Mouse (Mus musculus): Measurements from ENCODE around the gene Ear6. TPM values are rescaled to one million over a fixed set of nuclear protein-coding genes. Genes with fewer than 3 reads are reported as not detected.

Ear6 gene
- total RNA-seq, 2 experiments from 2014 or later: not detected

DNA sequence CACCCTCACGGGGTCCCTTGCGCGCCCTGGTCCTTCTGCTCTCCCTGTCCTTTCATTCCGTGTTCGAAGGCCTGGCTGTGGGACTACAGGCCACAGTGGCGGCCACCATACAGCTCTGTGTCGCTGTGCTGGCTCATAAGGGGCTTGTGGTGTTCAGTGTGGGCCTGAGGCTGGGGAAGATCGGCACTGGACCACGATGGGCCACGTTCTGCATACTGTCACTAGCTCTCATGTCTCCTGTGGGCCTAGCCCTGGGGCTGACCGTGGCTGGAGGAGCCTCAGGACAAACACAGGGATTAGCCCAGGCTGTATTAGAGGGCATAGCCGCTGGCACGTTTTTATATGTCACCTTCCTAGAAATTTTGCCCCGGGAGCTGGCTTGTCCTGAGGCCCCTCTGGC lies 41.6 kb downstream of the Ear6 start:
- no peak for DNase-seq

DNA sequence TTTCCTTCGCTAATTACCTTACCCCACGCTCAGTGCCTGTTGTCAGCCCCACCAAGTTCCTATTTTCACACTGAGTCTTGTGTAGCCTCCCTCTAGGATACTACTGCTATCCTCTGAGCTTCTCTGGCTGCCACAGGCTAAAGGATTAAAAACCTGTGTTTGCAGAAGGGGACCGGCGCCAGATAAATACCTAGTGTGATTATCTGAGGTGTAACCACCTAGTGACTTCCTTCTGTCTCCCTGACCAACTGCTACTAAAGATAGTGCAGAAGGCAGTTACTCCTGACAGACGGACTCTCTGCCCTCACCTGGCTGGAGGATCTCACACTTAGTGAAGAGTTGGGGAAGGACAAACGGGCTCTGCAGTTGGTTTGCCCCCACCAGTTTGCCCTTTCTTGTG lies 42.5 kb downstream of the Ear6 start:
- no peak for DNase-seq

DNA sequence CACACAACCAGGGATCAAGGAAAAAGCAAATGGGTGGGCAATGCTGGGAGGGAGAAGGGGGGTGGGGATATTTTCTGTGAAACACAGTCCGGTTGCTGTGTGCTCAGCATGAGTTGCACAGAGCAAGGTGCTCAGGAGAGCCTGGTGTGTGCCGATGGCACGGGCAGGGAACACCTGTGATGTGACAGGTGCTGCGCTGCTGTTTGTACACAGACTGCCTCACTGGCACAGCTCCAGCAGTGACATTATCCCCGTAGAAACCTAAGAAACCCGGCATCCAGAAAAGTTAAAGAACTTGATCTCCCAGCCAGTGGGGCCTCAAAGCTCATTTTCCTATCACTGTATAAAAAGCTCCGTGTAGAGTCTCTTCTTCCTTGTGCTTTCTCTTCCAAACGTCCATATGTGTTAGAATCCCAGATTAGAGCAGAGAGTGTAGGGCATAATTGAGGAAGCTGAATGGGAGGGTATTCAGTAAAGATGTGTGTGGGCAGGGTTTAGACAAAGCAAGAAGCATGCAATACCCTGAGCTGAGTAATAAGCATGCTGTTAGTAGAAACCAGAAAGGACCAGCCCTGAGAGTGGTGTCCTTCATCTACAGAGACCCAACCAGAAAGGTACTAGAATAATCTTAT lies 43.2 kb downstream of the Ear6 start:
- no peak for DNase-seq

DNA sequence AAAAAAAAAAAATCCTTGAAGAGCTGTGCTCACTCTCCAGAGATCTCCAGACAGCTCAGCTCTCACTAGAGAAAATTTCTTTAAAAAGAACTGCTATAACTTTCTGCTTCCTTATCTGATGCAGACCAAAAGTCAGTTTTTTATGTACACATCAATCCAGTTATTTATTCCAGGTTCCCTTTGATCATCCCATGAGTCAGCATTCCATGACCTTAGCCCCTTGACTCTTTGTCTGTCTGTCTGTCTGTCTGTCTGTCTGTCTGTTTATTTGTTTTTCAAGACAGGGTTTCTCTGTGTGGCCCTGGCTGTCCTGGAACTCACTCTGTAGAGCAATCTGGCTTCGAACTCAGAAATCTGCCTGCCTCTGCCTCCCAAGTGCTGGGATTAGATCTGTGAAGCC lies 45.9 kb downstream of the Ear6 start:
- no peak for DNase-seq

GRCm38 (mm10) chr14:51902806-51903710 lies 49.6 kb downstream of the Ear6 start:
- peak; percentile 56 to 72 for DNase-seq

DNA sequence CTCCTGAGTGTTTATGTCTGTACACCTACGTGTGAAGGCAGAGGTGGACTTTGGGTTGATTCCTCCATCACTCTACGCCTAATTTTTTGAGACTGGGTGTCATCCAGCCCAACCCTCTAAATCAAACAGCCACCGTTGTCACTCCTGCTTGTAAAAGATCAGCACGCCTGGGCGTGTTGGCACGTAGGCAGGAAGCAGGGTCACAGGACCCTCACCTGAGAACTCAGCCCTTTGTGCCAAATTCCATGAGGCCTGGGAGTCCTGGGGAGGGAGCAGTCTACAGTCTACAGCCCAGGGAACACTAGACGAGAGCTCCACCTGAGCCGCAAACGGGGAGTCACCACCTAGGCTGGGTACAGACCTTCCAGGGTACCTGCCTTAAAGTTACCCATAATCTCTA lies 50.3 kb downstream of the Ear6 start:
- no peak for DNase-seq

Small RNA genes lying within 50 kb of the gene (microRNA-seq; reads per million reads assigned to microRNA genes)
- gene Gm27375: 0 reads per million in 2 experiments

Other genes starting within 250 kb of the Ear6 start
- gene Gm17078, start 242.4 kb upstream of the Ear6 start, total RNA-seq (2021): not detected
- gene Gm4181, start 218.0 kb upstream of the Ear6 start, total RNA-seq (2021): not detected
- not detected for gene Gm17079, start 158.2 kb upstream of the Ear6 start, total RNA-seq (2021)
- not detected for gene Gm5800, start 136.5 kb upstream of the Ear6 start, total RNA-seq (2021)
- gene Ang4, start 80.1 kb upstream of the Ear6 start, total RNA-seq (2021): not detected
- gene AY358078, start 53.7 kb upstream of the Ear6 start, total RNA-seq (2021): not detected
- gene Mettl17, start 31.1 kb downstream of the Ear6 start, total RNA-seq (2021): 10 to 100 TPM; 40.8 to 50.5 TPM
- gene Slc39a2, start 39.2 kb downstream of the Ear6 start, total RNA-seq (2021): 10 to 100 TPM in 1 of 2 experiments, 1 to 10 TPM in 1; 8.1 to 11.0 TPM
- 100 to 1,000 TPM; 824 to 861 TPM for gene Ndrg2, start 60.5 kb downstream of the Ear6 start, total RNA-seq (2021)
- not detected for gene Tppp2, start 64.7 kb downstream of the Ear6 start, total RNA-seq (2021)
- gene Rnase13, start 69.1 kb downstream of the Ear6 start, total RNA-seq (2021): not detected
- gene Arhgef40, start 131.0 kb downstream of the Ear6 start, total RNA-seq (2021): 10 to 100 TPM; 31.4 to 39.9 TPM
- gene Tmem253, start 162.0 kb downstream of the Ear6 start, total RNA-seq (2021): under 1 TPM in 1 of 2 experiments, not detected in 1; 0.65 TPM
- 10 to 100 TPM; 42.5 to 44.4 TPM for gene Zfp219, start 167.0 kb downstream of the Ear6 start, total RNA-seq (2021)
- gene Olfr221, start 188.8 kb downstream of the Ear6 start, total RNA-seq (2021): not detected